Mouse (Mus musculus): ENCODE measurements around the gene Zfp697. TPM values are rescaled to one million over a fixed set of nuclear protein-coding genes. Genes with fewer than 3 reads are reported as not detected.
"Not testable (repeated sequence)": the region's sequence is repeated elsewhere in the genome, so short reads cannot be mapped to it uniquely, and the experiment has no call there.

Gene Zfp697
- total RNA-seq, 4 experiments from 2014 or later: 0.31 to 2.3 (median 0.82) TPM

DNA sequence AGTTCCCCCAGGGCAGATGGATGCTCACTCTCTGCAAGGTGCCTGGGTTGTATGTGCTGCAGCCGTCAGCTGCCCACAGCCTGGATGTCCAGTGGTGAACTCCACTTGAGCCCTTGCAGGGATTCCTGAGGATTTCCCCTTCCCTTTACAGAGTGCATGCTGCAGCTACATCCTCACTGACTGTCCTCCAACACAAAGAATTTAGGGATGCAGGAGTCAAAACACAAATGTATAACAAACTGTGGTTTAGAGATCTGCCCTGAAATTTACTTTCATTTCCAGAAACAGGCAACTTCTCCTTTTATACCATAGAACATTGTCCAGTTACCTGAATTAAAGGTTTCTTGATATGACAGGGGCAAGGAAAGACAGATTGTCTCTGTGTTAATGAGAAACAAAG lies 234.5 kb downstream of the Zfp697 start:
- not testable (repeated sequence) for DNase-seq (ENCODE audit: low spot score in 2 of 2)

DNA sequence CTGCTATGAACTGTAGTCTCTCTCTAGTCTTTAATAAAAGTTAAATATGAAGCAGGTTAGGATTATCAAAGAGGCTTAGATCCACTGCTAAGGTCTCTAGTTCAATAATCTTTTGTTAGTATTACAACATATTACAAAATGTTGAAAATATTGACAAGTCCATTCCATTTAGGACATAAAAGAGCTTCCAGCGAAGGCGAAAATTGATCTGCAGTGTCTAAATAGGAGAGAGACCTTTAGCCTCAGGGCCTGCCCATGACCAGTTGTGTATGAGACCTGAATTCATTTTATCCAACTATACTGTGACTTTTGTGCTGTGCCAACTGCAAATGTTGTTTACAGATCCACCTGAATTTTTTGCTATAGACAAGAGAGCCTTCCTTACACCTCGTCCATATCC lies 247.4 kb downstream of the Zfp697 start:
- DNase-seq (ENCODE audit: low spot score in 2 of 2): no peak

DNA sequence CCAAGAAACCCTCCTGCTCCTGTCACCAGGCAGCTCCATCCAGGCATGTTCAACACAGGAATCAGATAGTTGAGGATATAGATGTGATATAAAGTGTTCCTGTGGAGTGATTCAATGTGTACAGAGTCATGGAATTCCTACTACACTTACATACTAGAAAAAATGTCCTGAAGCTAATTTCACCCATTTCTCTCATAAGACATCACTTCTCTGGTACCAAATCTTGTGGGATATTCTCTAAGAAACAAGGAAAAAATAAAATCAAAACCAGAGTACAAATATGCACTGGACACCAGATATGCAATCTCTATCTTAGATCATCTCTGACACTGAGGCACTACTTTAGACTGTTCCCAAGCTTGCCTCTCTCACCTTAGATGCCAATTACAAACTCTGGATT lies 247.9 kb downstream of the Zfp697 start, which contains the start of gene Hsd3b5:
TSS of gene Hsd3b5 (minus strand) at position 101 of the 400 bp plus-strand sequence.
- no peak for DNase-seq (ENCODE audit: low spot score in 2 of 2)

DNA sequence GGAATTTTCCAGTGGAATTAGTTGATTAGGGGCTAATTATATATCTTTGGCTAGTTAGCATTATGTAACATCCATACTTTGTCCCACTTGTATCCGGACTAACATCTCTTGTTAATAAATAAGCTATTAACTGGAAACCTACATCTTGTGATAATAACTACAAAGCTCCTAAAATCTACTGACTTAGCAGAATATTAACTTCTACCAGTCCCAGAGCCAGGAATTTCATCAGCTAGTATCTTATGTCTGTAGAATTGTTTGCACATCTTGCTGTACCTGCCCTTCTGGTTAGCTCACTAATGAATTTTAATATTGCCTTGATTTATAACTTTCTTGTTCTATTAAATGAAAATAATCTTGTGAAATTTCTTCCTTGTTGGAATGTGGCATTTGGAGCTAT lies 252.9 kb downstream of the Zfp697 start:
- no peak for DNase-seq (ENCODE audit: low spot score in 2 of 2)

DNA sequence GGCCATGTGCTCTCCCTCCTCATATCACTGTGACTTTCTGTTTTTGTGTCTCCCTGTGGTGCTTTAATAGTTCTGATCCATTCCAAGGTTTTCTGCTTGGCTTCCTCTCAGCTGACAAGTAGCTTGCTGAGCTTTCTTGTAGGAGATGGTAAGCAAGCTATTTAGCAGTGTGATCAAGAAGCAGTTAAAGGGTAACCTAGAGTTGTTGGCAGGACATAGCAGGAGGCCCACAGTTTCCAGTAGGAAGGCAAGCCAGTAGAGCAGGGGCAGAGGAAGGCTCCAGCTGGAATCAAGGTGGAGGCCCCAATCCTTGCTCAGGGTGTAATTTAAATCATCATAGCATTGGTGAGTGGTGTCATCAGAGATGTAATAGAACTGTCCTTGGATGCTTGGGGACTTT lies 298.5 kb downstream of the Zfp697 start:
- DNase-seq (ENCODE audit: low spot score in 2 of 2): no peak

DNA sequence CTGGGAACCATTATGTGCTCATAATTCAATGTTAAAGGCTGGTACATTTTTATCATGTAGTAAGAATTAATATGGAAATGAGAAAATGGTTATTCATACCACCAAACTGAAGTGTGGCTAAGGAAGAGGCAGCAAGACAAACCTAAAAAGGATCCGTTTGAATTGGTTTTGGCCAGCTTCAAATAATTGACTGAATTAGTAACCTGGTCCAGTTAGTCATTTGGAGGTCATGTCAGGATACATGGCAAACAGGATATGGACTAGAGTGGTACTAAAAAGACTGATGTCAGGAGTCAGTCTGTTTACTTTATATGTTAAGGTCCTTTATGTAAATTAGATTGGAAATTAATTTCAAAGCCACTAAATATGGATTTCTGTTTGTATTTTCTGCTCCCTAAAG lies 300.1 kb downstream of the Zfp697 start:
- no peak for DNase-seq (ENCODE audit: low spot score in 2 of 2)

DNA sequence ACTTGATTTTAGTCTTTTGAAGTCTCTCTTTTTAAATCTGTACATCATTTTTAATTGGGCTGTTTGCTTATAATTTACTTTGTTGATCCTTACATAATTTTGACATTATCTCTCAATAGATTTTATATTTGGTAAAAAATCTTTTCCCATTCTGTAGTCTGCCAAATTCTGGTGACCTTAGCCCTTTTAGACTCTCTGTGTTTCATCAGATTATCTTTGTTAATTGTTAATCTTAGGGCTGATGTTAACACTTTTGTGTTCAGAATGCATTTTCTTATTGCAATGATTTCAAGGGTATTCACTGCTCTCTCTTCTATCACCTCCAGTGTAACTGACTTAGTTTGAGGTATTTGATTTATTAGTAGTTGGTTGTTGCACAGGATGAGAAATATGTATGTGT lies 338.5 kb downstream of the Zfp697 start:
- DNase-seq (ENCODE audit: low spot score in 2 of 2): no peak

DNA sequence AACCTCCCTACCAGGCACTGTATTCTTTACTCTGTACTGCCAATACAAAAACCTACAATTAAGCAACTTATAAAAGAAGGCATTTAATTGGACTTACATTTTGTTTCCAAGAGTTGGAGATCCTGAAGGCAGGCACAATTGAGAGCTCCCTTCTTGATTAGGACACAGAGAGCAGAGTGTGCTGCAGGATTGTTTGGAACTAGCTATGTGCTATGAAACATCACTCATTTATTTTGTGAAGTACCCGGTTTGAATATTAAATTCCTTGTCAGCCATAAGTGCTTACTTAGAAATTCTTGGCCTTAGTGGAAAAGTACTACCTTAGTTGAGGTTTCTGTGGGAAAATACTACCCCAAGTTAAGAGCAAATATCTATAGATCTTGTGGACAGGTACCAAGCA lies 342.1 kb downstream of the Zfp697 start, which contains the start of gene Hsd3b2:
TSS of gene Hsd3b2 (minus strand) at position 168 of the 400 bp plus-strand sequence.
- no peak for DNase-seq (ENCODE audit: low spot score in 2 of 2)

DNA sequence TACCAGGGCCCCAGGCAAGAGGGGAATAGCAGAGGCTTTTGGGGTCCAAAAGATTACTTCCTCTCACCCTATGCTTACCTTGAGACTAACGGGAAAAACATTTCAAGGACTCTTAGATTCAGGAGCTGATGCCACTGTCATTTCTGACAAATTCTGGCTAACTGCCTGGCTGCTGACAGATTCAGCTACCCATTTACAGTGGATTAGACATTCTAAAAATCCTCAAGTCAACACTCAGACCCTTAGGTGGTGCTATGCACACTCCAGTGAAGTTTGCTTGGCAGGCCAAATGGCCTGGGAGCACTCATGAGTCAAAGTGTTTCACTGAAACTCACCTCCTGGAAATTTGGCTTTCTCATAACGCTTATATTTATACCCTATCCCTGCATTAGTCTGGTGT lies 344.0 kb downstream of the Zfp697 start:
- no peak for DNase-seq (ENCODE audit: low spot score in 2 of 2)

DNA sequence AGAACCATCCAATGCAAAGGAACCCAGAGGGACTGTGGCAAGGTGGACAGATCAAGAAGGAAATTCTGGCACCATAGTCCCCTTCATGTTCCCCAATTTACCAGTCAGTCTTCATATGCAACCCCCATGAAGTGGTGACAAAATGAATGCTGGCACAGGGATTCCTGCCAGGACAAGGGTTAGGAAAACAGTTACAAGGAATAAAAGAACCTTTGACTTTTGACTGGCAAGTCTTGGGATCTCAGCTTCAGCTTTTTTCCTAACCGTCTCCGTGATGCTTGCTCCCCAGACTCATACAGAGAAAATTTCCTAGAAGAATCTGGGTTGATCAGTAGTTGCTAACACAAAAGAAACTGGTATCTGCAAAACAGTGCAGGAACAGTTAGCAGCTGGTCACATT lies 351.5 kb downstream of the Zfp697 start:
- no peak for DNase-seq (ENCODE audit: low spot score in 2 of 2)

DNA sequence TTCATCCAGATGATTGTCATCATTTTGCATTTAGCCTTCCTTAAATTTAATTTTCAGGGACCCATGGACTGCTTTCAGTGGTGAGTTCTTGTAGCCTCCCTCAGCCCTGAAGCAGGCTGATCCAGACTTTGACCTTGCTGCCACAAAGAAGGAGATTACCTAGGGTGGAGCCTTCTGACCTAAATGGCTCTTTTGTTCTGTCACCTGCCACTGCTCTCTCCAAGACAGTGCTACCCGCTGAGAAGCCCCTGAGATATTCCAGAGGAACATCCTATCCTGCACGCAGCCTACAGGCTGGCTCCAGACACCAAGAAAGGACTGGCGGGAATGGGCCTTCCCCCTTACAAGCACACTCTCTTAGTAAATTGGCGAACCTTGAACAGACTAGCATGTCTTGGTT lies 352.1 kb downstream of the Zfp697 start:
- DNase-seq (ENCODE audit: low spot score in 2 of 2): no peak

DNA sequence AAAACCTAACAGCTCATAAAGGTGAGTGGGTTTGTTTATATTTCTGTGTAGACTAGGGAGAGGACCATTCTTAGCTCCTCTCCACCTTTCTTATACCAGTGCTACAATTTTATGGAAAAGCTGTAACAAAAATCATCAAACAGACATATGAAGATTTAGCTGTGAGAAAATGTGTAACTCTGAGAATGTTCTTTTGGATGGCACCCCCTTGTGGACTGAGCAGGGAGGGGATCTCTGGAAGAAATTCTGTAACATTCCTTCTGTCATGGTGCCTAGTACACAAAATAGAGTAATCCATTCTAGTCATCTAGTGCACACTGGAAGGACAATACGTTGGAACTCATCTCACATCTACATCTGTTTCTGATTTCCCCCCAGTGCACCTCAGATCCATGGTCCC lies 358.8 kb downstream of the Zfp697 start:
- not testable (repeated sequence) for DNase-seq (ENCODE audit: low spot score in 2 of 2)

DNA sequence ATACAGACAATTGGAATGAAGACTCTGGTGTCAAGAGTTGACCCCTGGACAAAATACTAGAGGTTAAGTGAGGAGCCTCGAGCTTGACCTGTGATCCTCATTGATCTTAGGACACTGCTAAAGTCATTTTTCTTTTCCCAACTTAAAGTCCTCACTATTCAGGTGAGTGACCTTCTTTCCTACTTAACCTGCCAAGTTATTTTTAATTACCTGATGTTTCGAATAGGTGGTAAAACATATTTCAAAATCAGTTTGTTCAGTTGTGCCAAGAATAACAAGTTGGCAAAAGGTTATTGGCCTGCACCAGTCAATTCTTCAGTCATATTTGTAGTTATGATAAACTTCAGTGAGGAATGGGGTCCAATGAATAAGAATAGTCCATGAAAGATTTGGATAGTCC lies 369.9 kb downstream of the Zfp697 start:
- DNase-seq (ENCODE audit: low spot score in 2 of 2): no peak

DNA sequence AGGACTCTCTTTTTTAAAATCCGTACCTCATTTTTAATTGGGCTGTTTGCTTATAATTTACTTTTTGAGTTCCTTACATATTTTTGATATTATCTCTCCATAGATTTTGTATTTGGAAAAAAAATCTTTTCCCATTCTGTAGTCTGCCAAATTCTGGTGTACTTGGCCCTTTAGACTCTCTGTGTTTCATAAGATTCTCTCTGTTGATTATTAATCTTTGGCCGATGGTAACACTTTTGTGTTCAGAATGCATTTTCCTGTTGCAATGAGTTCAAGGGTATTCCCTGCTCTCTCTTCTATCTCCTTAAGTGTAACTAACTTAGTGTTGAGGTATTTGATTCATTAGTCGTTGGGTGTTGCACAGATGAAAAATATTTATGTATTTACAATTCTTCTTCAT lies 374.6 kb downstream of the Zfp697 start:
- DNase-seq (ENCODE audit: low spot score in 2 of 2): no peak

DNA sequence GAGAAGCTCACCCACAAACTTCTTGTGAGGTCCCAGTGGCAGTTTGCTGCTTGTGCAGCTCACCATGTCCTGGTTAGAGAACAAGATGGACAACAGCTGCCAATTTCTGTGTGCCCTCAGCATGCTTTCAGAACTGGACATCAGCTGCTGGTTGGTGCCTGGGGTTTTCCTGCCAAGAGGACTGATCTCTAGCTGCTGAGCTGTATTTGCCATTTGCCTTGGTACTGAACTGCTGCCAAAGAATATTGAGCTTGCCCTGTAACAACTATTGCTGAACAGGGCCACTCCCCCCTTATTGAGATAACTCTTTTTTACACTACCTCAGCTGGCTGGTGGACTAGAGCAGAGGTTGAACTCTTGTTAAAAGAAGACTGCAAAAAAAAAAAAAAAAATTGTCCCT lies 381.9 kb downstream of the Zfp697 start:
- no peak for DNase-seq (ENCODE audit: low spot score in 2 of 2)

DNA sequence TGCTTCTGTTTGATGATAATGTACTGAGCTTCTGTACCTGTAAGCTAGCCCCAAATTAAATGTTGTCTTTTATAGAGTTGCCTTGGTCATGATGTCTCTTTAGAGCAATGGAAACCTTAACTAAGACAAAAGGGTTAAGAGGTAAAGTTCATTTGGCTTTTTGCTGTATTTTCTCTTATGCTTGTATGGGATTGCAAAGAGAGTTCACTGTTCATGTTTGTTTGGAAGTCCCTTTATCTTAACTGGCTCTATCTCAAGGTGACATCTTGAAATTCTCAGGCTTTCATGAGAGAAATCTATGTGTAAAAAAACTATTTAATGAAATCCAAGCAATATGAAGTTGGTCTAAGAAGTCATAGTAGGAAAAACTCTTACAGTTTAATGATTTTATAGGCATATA lies 398.7 kb downstream of the Zfp697 start:
- DNase-seq (ENCODE audit: low spot score in 2 of 2): no peak

DNA sequence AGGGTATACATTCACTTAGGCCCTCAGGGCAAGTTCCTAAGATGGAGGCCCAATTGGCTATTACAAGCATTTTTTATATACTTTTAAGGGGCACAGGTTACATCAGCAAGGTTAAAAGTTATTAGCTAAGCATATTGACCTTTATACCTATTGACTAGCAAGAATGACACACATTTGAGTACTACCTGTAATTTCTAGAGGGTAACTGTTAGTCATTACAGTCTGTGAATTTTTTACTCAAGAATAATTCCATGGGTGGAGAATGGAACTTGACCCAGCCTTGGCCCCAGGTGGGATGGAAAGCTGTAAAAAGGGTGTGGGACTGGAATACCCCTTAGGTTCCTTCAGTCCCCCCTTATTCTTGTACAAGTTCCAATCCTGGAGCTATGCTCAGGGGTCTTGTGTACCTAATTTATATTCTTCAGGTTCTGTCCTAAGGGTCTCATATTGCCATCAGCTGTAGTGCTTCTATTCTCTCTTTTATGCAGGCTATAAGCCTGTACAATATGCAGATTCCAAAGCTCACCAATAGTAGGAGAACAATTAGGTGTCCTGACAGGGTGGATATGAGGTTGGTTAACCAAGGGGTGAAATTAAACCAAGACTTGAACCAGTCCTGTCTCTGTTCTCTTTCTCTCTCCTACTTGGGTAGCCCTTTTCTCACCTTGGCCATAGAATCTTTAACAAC lies 400.1 kb downstream of the Zfp697 start:
- DNase-seq (ENCODE audit: low spot score in 2 of 2): no peak

DNA sequence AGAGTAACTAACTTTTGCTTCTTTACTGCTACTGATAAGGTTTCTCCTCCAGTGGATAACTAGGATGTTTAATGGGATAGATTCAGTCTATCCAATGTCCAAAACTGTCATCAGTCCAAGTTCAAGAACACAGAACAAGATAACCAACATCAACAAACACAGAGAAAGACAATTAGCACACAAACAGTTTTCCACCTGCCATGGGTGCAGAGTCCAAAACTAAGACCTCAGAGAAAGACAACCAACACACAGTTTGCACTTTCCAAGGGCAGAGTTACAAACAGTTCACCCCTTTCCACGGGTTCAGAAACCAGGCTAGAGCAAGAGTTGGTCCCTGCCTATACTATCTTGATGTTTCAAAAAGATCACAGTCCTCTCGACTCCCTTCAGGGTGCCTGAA lies 404.3 kb downstream of the Zfp697 start:
- DNase-seq (ENCODE audit: low spot score in 2 of 2): no peak

Other genes with a start within 250 kb of the Zfp697 start
- gene Adam30, start 221.8 kb upstream of the Zfp697 start, total RNA-seq (2022): not detected
- not detected for gene Reg4, start 160.3 kb upstream of the Zfp697 start, total RNA-seq (2022)
- gene Hmgcs2, start 102.0 kb upstream of the Zfp697 start, total RNA-seq (2022): 1 to 10 TPM in 2 of 4 experiments, under 1 TPM in 2; 0.19 to 1.4 (median 0.76) TPM
- gene Phgdh, start 42.5 kb upstream of the Zfp697 start, total RNA-seq (2022): 1 to 10 TPM in 3 of 4 experiments, under 1 TPM in 1; 0.75 to 4.7 (median 1.4) TPM
- not detected for gene Gm4450, start 74.7 kb downstream of the Zfp697 start, total RNA-seq (2022)
- gene Hsd3b4, start 128.1 kb downstream of the Zfp697 start, total RNA-seq (2022): not detected
- gene Gm10681, start 206.3 kb downstream of the Zfp697 start, total RNA-seq (2022): not detected
- gene Hsd3b5, start 247.8 kb downstream of the Zfp697 start, total RNA-seq (2022): not detected